Mouse (Mus musculus) ES-E14 (cell line): ENCODE results near the gene Aox4. TPM values are rescaled to one million over a fixed set of nuclear protein-coding genes. Genes with fewer than 3 reads are reported as not detected.
A peak's percentile ranks its signal among the peaks of the same experiment; 100 is the strongest.

ENCODE experiments used
- DNase-seq: peaks from one replicate; pipeline ENCODE4 v3.0.0-alpha.2; 2013; ENCODE audit warnings: low read depth, low spot score
- H3K27ac ChIP-seq: 2 replicates; pipeline ENCODE4 v1.5.1; 2012; ENCODE audit warnings: low read depth, mild to moderate bottlenecking, low read length, moderate library complexity, mixed read lengths; ENCODE audit not compliant: poor library complexity, insufficient read depth, severe bottlenecking
- H3K36me3 ChIP-seq: 2 replicates; pipeline ENCODE4 v1.6.1; 2012; ENCODE audit warnings: mild to moderate bottlenecking, low read length, moderate library complexity, mixed read lengths; ENCODE audit not compliant: control insufficient read depth, poor library complexity, insufficient read depth, severe bottlenecking
- H3K4me1 ChIP-seq, 2 experiments: fragments of 150-350 bp in 1 of 2; sonication (generic) in 1 of 2; 2 replicates each; pipeline ENCODE4 v1.6.1; 2012; ENCODE audit warnings: low read length in 2 of 2, mild to moderate bottlenecking in 1 of 2, mixed read lengths in 1 of 2; ENCODE audit not compliant: control insufficient read depth in 2 of 2, insufficient read depth in 2 of 2, poor library complexity in 1 of 2
- H3K4me3 ChIP-seq, 2 experiments: fragments of 150-350 bp in 1 of 2; sonication (generic) in 1 of 2; 2 replicates each; pipeline ENCODE4 v1.5.1; 2012; ENCODE audit warnings: low read length in 2 of 2, low read depth in 1 of 2, mild to moderate bottlenecking in 1 of 2, mixed read lengths in 1 of 2; ENCODE audit not compliant: insufficient read depth in 1 of 2, poor library complexity in 1 of 2, severe bottlenecking in 1 of 2
- H3K9ac ChIP-seq: 2 replicates; pipeline ENCODE4 v1.6.1; 2012; ENCODE audit warnings: low read depth, mild to moderate bottlenecking, low read length, mixed read lengths; ENCODE audit not compliant: poor library complexity, insufficient read depth, severe bottlenecking
- H3K9me3 ChIP-seq: fragments of 150-350 bp; sonication (generic); 2 replicates; pipeline ENCODE4 v1.6.1; 2012; ENCODE audit warnings: low read depth, mild to moderate bottlenecking, low read length; ENCODE audit not compliant: control insufficient read depth, insufficient read depth
- CHD2 ChIP-seq: IDR thresholded peaks from 2 replicates; pipeline ENCODE4 v1.6.1; 2014; ENCODE audit warnings: mild to moderate bottlenecking, low read depth, low read length, inconsistent platforms
- HCFC1 ChIP-seq: IDR thresholded peaks from 2 replicates; pipeline ENCODE4 v1.6.1; 2012; ENCODE audit warnings: low read length, inconsistent platforms, borderline replicate concordance; ENCODE audit not compliant: insufficient read depth
- MAFK ChIP-seq: IDR thresholded peaks from 2 replicates; pipeline ENCODE4 v1.6.1; 2014; ENCODE audit warnings: mild to moderate bottlenecking, low read depth, low read length, inconsistent platforms; ENCODE audit not compliant: insufficient read depth
- ZC3H11A ChIP-seq: IDR thresholded peaks from 2 replicates; pipeline ENCODE4 v1.6.1; 2012; ENCODE audit warnings: low read depth, mild to moderate bottlenecking, inconsistent platforms, low read length, borderline replicate concordance
- ZNF384 ChIP-seq: IDR thresholded peaks from 2 replicates; pipeline ENCODE4 v1.6.1; 2012; ENCODE audit warnings: low read depth, low read length, inconsistent platforms
- in situ Hi-C, 2 experiments: fragments of 600-800 bp; cut with MboI; formaldehyde crosslinking; loops; one replicate each; pipeline ENCODE4 v1.15.1; 2025; ENCODE audit warnings: low sequenced_read_pairs in 2 of 2, inconsistent platforms in 1 of 2; ENCODE audit not compliant: unreplicated experiment in 2 of 2
- total RNA-seq: library from RNA; depleted of rRNA; stranded (reverse); fragments of 300-350 nt; gene quantifications from 2 replicates; pipeline ENCODE4 v1.2.3, GENCODE M21; 2012

Aox4 gene
- total RNA-seq, 1 experiment = 0.49 TPM

- DNase-seq = no peak
- no peaks in the 10 kb centered on the region for H3K36me3 ChIP-seq
- H3K9ac ChIP-seq = no peak overlapping the region
- no peak overlapping the region for H3K4me3 ChIP-seq
- peaks cover 0 to 2% of the 10 kb centered on the region in 2 experiments; a peak in 1 of 4 replicates for H3K4me1 ChIP-seq
- in situ Hi-C loops = no loop called here
- H3K27ac ChIP-seq = no peak overlapping the region
- TF ChIP-seq MAFK (no peak), HCFC1 (no peak), ZC3H11A (no peak), CHD2 (no peak), ZNF384 (no peak)
- H3K9me3 ChIP-seq = no peaks in the 10 kb centered on the region
Measured at GRCm38 (mm10) chr1:58238440-58238839, 28.2 kb downstream of the Aox4 start.

GRCm38 (mm10) chr1:58238961-58239360 is 28.8 kb downstream of the Aox4 start:
- DNase-seq = no peak
- Histone ChIP-seq H3K36me3 (no peaks in the 10 kb centered on the region), H3K4me1 (peaks cover 0 to 2% of the 10 kb centered on the region in 2 experiments; a peak in 1 of 4 replicates), H3K9me3 (no peaks in the 10 kb centered on the region), H3K9ac (no peak overlapping the region), H3K27ac (no peak overlapping the region), H3K4me3 (no peak overlapping the region)
- TF ChIP-seq MAFK = no peak
- no peak for TF ChIP-seq CHD2
- TF ChIP-seq ZC3H11A = no peak
- no peak for TF ChIP-seq ZNF384
- TF ChIP-seq HCFC1 = no peak
- in situ Hi-C loops = no loop called here

GRCm38 (mm10) chr1:58240347-58240746 is 30.1 kb downstream of the Aox4 start:
- DNase-seq = no peak
- TF ChIP-seq CHD2 (no peak), ZNF384 (no peak)
- Histone ChIP-seq H3K9ac (no peak overlapping the region), H3K9me3 (no peaks in the 10 kb centered on the region), H3K4me1 (peaks cover 0 to 2% of the 10 kb centered on the region in 2 experiments; a peak in 1 of 4 replicates), H3K27ac (no peak overlapping the region), H3K36me3 (no peaks in the 10 kb centered on the region), H3K4me3 (no peak overlapping the region)
- in situ Hi-C loops = no loop called here

GRCm38 (mm10) chr1:58244487-58244886 is 34.3 kb downstream of the Aox4 start:
- Histone ChIP-seq H3K36me3 (no peaks in the 10 kb centered on the region), H3K4me1 (peaks cover 0 to 2% of the 10 kb centered on the region in 2 experiments; a peak in 1 of 4 replicates), H3K9ac (no peak overlapping the region), H3K27ac (no peak overlapping the region), H3K4me3 (no peak overlapping the region), H3K9me3 (no peaks in the 10 kb centered on the region)
- DNase-seq = no peak
- TF ChIP-seq ZC3H11A = no peak
- TF ChIP-seq HCFC1 = no peak
- TF ChIP-seq CHD2 = no peak
- in situ Hi-C loops = no loop called here

GRCm38 (mm10) chr1:58248518-58248917 is 38.3 kb downstream of the Aox4 start:
- no peak overlapping the region for H3K27ac ChIP-seq
- TF ChIP-seq MAFK = peak; percentile 53; the same call in 1 of the 2 replicates
- no peak for TF ChIP-seq ZC3H11A
- no peak for TF ChIP-seq HCFC1
- TF ChIP-seq CHD2 = no peak
- H3K36me3 ChIP-seq = no peaks in the 10 kb centered on the region
- H3K4me1 ChIP-seq = no peaks in the 10 kb centered on the region
- in situ Hi-C loops = no loop called here
- H3K4me3 ChIP-seq = no peak overlapping the region
- no peak for DNase-seq
- H3K9ac ChIP-seq = no peak overlapping the region
- H3K9me3 ChIP-seq = no peaks in the 10 kb centered on the region
